Mouse (Mus musculus): ENCODE results near the gene Efhd2.
A peak's percentile ranks its signal among the peaks of the same experiment; 100 is the strongest.

Efhd2 gene

GRCm38 (mm10) chr4:141874601-141875460, at the start of gene Efhd2:
TSS of gene Efhd2 (minus strand) at chr4:141874920.
- DNase-seq: peak; percentile 86 to 90

- no peak for DNase-seq
These were observed 49.2 kb upstream of the Efhd2 start for GRCm38 (mm10) chr4:141923961-141924360.

DNA sequence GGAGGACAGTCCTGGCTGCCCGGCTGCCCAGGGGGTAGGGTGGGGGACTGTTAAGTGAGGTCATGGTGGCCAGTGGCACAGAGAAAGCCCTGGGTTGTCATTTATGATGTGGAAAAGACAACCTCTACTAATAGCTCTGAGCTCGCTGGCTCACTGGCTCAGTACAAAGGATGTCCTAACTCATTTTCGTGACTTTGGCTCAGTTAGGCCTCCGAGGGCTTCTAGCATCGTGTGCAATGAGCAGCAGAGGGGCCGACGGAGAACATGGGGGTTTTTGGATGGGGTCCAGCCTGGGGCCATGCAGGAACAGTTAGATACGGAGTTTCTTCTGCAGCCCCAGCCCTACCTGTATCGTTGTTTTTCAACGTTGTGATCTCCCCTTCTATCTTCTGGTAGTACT, 45.7 kb upstream of the Efhd2 start:
- DNase-seq: no peak

- no peak for DNase-seq
These were observed 43.2 kb upstream of the Efhd2 start for GRCm38 (mm10) chr4:141917735-141918419.

DNA sequence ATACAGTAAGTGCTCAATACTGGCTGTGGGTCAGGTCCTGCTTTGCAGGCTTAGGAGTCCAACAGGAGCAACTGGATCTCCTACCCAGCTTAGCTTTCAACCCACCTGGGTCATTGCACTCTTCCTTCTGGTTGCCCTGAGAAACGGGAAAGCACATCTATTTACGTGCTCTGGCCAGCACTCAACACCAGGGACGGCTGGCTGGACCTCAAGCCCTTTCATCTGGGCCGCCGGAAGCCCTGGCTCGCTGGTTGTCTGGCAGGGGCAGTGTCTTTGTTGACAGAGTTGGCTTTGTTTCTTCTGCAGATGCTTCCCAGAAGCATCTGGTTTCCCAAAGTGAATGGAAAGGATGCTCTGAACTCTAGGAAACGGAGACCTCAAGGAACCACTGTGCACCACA, 39.3 kb upstream of the Efhd2 start:
- peak; percentile 53 to 73 for DNase-seq

DNA sequence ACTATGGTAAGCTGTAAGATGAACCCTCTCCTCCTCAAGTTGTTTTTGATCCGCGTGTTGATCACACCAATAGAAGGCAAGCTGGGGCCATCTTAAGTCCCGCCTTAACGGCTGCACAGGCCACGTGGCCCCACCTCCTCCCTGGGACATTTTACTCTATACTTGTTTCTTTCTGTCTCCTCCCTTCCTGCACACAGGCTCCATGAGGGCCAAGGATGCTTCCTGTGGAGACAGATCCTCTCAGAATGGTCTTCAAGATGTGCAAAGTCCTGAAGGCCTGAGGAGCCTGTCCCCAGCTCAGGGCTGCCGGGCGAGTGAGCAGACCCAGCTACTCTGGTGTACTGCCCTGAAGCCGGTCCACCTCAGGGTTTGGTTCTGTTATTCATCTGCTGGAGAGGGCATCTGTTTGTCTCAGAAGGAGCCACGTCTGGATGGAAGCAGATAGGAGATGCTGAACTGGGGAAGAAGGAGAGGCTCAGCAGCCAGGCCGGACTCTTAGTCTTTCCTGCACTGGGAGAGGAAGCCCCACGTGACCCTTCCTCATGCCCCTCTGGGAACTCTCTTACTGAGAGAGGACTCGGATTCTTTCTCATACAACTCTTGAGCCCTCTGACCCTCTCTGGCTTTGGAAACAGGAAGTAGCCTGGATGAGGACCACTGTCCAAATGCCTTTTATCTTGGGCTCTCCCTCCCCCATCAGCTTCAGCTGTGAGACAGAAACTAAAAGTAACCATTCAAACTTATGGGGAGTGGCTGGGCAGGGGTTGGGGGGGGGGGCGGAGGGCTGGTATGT, 38.7 kb upstream of the Efhd2 start:
- DNase-seq: peak; percentile 64 to 72

DNA sequence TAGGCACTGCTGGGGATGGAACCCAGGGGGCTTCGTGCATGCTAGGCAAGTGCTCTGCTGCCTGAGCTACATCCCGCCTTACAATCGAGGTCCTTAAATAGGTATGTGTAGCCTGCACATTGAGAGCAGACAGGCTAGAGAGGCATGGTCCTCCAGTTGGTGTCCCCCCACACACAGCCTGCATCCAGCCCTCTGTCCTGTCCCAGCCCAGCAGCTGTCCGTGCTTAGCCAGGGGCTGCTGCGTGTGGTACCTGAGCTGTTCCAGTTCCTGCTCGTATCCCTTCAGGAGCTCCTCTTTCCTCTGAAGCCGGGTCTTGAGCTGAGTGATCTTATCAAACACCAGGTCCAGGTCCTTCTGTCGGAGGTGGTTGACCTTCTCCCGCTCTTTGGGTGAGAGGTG, 30.0 kb upstream of the Efhd2 start:
- no peak for DNase-seq

GRCm38 (mm10) chr4:141902479-141902858, 27.7 kb upstream of the Efhd2 start:
- no peak for DNase-seq

DNA sequence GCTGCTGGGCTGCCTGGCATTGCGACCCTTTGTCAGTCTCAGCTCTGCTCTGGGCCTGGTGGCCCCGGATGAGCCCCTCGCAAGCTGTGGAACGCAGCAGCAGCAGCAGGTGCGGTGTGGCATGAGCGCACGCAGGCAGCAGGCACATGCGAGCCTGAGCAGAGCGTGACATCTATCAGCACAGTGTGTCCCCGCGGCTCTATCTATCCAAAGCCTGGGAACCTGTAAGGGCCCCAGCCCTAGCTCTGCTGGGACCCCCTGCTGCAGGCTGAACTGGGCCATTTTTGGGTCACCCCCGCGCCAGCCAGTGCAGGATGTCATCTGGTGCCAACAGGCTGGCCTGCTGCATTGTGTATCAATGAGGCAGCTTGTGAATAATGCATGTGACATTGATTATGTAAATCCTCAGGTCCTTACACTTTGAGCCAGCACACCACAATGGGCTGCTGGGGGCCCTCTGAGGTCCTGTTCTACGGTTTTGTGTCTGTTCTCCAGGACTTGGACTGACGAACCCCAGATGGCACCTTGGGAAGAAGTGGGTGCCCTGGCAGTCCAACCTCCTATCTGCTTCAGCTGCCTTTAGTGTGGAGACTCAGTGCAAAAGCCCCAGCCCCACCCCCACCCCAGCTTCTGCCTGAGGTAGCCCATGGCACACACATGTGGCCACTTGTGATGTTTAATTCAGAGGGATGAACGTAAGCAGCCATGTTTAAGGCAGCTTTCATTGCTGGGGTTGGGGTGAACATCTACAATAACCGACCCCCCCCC, 27.2 kb upstream of the Efhd2 start:
- DNase-seq: no peak

DNA sequence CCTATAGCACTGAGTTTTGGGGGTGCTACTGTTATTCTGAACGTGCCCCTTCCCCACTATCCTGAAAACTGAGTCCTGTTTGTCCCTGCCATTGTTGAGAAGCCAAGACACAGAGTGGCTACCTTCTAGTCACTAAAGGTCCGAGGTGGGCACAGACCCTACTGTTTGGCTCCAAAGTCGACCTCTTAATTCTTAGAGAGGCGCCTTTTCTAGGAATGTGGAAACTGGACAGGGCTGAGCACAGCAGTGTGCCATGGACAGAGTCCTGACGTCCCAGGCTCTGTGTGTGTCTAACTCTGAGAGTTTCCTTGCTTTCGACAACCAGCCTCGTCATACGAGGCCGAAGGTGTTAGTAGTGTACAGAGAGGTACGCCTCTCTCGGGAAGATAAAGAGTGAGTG, 25.7 kb upstream of the Efhd2 start:
- DNase-seq: no peak

DNA sequence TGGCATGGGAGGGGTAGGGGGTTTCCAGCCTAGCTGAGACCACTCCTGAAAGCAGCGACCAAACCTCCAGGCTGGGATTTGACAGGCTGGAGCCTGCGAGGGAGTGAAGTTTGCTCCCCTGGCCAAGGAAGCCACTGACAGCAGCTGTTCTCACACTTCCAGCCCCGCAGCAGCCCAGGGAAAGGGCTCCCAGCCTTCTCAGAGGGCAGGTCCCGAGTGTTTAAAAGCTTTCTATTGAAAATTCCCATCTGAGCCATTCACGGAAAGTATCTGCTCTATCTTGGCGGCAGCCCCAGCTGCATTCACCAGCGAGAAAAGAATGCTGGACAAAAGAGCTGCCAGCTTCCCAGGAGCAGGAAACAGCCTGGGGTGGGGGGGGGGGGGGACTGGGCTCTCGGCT, 25.2 kb upstream of the Efhd2 start:
- peak; percentile 61 to 71 for DNase-seq

DNA sequence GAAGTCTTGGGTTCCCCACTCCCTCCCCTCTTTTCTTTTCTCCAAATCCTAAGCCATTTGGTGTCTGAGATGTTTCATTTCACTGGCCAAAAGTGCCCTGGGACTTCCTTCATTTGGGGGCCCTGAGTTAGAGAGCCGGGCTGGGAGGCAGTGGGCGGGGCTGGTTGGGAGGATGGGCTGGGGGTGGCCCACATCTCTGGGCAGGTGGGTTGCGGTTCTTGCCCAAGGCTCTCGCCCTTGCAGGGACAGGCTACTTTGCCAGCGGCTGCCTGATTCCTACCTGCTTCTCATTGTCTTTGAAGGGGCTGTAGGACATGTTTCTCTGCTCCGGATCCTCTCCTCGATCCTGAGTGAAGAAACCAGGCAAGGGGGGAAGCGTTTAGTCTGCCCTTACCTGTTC, 24.2 kb upstream of the Efhd2 start:
- DNase-seq: no peak

GRCm38 (mm10) chr4:141897838-141898237, 23.1 kb upstream of the Efhd2 start:
- DNase-seq: no peak

DNA sequence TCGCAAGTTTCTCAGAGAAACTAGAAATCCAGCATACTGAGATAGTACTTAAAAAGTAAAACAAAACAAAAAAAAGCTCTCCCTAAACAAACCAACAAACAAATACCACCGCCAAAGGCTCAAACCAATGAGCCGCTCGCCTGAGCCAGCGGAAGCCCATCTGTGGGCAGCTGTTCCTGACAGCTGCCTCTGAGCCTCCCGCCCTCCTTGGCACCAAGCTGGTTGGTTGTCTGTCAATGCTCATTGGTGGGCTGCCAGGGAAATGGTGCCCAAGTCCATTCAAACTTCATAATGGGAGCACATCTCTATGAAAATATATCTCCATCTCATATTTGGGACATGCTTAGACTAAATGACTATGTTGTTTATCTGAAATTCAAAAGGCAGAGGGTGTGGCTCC, 22.5 kb upstream of the Efhd2 start:
- peak in 1 of 2 experiments; percentile 27 for DNase-seq

GRCm38 (mm10) chr4:141895772-141896171, 21.1 kb upstream of the Efhd2 start:
- DNase-seq: peak; percentile 56 to 65

DNA sequence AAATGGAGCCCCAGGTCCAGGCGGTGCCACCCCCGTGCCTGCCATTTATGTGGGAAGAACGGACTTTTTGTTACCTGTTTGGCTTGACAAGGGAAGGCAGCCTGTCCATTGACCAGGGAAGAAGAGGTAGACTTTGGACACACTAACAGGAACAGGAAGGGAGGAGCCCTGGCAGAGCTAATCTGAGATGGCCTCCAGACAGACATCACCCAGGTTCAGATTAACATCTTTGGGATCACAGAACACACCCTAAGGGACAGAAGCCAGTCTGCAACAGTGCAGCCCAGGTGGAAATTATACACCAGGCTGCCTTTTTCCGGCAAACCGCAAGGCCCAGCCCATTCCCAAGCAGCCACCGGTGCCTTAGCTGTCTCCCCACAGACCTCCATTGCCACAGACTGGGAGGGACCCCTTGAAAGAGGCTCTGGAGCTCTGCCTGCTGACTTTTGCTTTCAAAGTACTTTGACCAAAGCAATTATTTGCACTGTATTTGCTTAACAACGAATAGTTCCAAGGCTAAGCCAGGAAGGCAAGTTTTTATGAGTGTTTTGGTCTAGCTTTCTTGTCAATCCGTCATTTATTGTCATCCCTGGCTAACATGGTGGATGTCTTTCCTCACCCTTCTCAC, 18.6 kb upstream of the Efhd2 start:
- no peak for DNase-seq

DNA sequence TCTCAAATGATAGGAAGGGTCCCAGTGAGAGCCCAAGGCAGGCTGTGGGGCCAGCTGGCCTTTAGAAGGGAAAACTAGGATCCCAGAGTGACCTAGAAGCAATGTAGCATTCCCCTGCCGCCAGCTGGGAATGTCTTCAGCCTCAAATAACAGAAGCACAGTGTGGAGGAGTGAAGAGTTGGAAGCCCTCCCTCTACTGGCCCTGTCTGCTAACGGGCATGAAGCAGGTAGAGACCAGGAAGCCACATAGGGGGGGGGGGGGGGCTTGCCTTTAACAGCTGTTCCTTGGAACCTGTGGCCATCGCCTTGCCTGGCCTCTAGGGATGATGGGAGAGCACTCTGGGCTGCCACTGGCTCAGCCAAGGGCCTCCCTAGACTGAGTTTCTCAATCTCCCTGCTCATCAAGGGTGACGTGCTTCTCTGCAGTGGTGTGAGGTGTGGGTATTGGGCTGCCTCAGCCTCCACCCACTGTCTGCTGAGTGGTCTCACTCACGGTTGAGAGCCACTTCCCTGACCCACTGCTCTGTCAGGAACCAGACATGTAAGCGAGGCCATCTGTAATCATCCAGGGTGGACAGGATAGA, 11.8 kb upstream of the Efhd2 start:
- DNase-seq: no peak

GRCm38 (mm10) chr4:141885451-141885850, 10.7 kb upstream of the Efhd2 start:
- no peak for DNase-seq

GRCm38 (mm10) chr4:141882858-141883257, 8.1 kb upstream of the Efhd2 start:
- DNase-seq: no peak

GRCm38 (mm10) chr4:141881950-141882349, 7.2 kb upstream of the Efhd2 start:
- DNase-seq: no peak

DNA sequence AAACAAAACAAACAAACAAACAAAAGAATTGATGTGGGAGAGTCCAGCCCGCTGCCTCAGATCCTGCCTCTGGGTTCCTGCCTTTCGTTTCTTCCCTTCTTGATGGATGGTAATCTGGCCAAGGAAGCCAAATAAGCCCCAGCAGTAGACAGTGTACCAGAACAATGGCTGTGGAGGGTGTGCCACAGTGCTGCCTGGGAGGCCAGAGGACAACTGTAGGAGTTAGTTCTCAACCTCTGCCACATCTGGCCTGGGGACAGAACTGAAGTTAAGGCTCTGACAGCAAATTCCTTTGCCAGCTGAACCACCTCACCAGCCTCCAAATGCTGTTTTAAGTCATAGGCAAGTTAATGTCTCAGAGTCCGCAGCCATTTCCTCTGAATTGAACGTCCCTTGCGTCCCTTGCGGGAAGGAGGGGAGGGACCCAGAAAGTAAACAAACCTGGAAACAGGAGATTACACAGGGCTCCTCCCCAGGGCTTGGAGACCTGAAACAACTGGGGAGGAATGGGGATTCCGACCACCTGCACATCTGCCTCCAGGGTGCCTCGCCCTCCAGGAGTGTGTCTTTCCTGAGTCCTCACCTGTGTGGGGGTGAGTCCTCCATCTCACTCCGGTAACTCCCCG, 6.7 kb upstream of the Efhd2 start:
- no peak for DNase-seq

Measured in kidney, postnatal 4 days (tissue).